Mouse (Mus musculus) spleen, postnatal 10 days (tissue): ENCODE measurements around the gene Tmeff1.

Source experiments
- DNase-seq, 2 experiments: peaks; one replicate each; pipeline ENCODE4 v3.0.0; 2021 to 2022; ENCODE audit warnings: low spot score in 2 of 2

The Tmeff1 gene

GRCm38 (mm10) chr4:48564962-48565361 is 20.0 kb upstream of the Tmeff1 start:
- DNase-seq, result no peak

GRCm38 (mm10) chr4:48576361-48576760 is 8.6 kb upstream of the Tmeff1 start:
- no peak for DNase-seq

- no peak for DNase-seq
Observed at GRCm38 (mm10) chr4:48577831-48578230, 7.1 kb upstream of the Tmeff1 start.

DNA sequence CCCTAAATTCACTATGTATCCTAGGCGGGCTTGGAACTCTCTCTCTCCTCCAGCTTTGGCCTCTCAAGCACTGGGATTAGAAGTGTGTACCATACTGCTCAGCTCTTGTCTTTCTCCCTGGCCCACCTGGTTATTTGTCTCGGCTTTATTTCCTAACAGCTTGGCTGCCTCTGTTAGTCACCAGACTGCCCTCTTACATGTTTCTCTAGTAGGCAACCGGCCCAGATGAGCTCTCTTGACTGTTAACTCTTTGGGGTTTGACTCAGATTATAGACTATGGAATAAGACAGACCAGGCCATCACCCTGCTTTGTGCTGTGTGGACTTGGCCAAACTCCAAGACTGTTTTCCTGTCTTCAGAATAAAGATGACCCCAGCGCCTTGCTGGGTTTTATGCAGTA is 6.6 kb upstream of the Tmeff1 start:
- no peak for DNase-seq

GRCm38 (mm10) chr4:48579475-48580110 is 5.4 kb upstream of the Tmeff1 start:
- DNase-seq, result no peak

DNA sequence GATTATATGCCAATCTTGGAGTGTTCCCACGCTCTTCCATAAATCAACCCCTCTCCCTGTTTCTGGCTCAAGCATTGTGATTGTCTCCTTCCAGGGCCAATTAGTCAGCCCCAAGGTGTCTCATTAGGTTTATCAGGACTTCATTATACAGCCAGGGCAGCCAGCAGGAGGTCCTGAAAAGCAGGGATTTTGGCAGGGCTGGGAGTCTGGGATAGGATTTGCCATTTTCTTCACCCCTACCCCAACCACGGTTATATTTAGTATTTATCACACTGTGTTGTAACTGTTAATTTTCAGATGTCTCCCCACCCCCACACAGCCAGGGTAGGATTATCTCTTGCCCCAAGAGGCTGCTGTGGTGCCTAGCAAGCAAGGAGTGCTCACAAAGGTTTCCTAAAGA is 3.8 kb upstream of the Tmeff1 start:
- no peak for DNase-seq

GRCm38 (mm10) chr4:48581993-48582392 is 3.0 kb upstream of the Tmeff1 start:
- DNase-seq, result no peak

GRCm38 (mm10) chr4:48582941-48583340 is 2.0 kb upstream of the Tmeff1 start:
- no peak for DNase-seq

GRCm38 (mm10) chr4:48585241-48586098 is 496 bp downstream of the Tmeff1 start:
- DNase-seq, result peak; percentile 6 to 13

GRCm38 (mm10) chr4:48586099-48586821 is 1.3 kb downstream of the Tmeff1 start:
- no peak for DNase-seq

DNA sequence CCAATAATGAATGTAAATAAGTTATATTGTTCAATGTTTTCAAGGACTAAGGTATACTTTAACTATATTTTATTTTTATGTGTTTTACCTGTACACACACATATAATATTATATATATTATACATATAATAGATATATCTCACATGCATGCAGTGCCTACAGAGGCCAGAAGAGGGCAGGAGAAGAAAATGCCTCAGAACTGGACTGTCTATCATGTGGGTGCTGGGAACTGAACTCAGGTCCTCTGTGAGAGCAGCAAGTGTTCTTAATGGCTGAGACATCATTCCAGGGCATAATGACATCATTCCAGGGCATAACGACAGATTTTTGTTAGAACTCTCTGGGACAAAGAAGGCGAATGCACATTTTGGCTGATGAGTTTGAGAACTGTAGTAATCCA is 2.6 kb downstream of the Tmeff1 start:
- DNase-seq, result no peak

- DNase-seq, result no peak
Observed at GRCm38 (mm10) chr4:48588576-48588975, 3.6 kb downstream of the Tmeff1 start.

DNA sequence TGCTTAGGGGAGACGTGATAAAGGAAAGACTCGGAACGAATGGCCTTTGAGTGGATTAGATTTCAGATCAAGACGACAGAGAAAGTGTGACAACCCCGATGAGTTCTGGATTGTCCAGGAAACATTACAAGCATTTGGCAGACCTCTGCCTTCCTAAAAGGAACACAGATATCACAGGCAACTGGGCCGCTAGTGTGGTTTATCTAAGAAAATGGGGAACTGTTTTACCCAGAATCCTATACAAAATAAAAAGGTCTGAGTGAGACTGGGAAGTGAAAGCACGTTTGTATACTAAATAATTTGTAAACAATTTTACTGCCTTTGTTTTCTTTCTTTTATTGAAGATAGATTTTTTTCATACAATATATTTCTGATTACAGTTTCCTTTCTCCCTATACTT is 5.9 kb downstream of the Tmeff1 start:
- no peak for DNase-seq

DNA sequence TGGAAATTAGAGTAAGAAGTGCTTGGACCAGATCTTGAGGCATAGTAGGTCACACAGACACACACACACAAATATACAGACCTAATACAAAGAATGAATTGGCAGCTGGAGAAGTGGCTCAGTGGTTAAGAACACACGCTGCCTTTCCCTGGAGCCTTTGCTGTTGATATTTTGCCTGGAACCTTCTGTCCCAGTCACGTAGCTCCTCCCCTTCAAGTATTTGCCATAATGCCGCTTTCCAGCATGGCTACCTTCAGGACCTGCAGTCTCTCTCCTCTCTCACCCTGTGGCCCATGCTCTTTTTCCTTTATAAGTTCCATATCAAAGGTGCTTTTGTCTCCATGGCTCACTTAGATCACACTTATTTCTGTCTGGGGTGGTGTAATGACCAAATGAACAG is 6.4 kb downstream of the Tmeff1 start:
- no peak for DNase-seq

DNA sequence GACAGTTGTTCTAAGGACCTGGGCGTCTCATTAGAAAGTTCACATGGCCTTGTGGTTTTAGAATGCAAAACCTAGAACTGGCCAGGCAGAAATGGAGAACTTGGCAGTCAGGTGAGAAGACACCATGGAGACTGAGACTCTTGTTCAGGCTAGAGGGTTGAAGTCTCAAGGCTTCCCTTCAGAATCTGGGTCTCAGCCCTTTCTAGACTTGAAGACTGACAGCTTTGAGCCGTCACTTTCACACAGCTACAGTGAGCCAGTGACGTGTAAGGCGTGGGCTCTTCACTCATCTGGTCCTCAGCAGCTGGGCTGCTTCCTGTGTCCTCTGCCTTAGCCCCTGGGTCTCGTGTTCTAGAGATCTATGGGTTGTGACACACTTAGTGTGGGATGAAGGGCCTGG is 7.4 kb downstream of the Tmeff1 start:
- DNase-seq, result no peak

DNA sequence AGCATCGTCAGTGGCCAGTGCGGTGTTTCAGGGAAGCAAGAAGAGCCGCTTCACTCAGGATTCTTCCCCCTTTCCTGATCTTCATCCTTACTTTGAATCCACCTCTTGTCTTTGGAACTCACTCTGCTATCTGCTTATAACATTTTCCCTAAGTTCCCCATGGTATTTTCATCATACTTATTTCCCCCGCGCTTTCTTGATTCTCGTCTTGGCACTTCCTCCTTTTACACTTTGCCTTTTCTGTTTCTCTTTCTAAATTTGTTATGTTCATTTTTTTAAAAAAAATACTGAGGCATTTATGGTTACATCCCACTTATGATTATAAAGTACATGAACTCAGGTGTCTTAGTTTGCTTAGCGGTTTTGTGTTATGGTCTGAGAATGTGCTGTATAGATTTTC is 7.9 kb downstream of the Tmeff1 start:
- no peak for DNase-seq

DNA sequence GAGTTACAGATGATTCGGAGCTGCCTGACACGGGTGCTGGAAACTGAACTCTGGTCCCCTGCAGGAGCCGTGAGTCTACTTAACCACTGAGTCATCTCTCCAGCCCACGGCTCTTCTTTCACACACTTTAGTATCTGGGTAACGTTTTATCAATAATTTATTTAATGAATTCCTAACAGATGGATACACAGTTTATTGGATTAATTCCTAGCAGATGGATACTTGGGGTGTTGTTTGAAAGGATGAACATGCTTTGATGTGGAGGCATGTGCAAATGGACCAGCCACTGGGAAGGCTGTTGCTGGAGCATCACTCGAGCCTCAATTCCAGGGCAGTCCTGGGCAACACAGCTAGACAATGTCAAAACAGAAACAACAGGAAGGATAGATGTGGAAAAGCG is 11.1 kb downstream of the Tmeff1 start:
- no peak for DNase-seq

GRCm38 (mm10) chr4:48605650-48606049 is 20.7 kb downstream of the Tmeff1 start:
- no peak for DNase-seq

DNA sequence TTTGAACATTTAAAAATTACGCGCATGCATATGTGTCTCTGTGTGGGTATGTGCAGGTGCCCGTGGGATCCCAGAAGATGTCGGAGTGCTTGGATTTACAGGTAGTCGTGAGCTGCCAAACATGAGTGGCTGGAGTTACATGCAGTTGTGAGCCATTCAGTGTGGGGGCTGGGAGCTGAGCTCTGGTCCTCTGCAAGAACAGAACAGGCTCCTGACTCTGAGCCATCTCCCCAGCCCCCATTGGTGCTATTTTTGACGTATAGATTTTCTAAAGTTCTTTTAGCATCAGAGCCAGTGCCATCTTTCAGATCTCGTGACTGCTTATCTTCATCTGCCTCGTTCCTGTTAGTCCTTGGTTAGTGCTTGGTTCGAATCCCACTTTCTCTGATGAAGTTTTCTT is 24.5 kb downstream of the Tmeff1 start:
- DNase-seq, result no peak

DNA sequence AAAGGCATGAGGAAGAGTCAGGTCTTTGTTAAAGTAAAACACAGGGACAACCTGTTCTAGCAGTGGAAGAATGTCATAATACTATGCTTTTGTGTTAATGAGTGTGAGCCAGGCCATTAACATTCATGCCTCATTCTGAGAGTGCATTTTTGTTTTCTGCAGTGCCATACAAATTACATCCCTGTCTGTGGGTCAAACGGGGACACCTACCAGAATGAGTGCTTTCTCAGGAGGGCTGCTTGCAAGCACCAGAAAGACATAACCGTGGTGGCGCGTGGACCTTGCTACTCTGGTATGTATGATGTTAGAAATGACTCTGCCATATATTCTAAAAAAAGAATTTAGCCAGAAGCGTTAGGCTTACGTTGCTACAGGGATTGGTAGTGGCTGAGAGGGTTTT is 25.3 kb downstream of the Tmeff1 start:
- DNase-seq, result no peak

GRCm38 (mm10) chr4:48615483-48615882 is 30.5 kb downstream of the Tmeff1 start:
- no peak for DNase-seq

DNA sequence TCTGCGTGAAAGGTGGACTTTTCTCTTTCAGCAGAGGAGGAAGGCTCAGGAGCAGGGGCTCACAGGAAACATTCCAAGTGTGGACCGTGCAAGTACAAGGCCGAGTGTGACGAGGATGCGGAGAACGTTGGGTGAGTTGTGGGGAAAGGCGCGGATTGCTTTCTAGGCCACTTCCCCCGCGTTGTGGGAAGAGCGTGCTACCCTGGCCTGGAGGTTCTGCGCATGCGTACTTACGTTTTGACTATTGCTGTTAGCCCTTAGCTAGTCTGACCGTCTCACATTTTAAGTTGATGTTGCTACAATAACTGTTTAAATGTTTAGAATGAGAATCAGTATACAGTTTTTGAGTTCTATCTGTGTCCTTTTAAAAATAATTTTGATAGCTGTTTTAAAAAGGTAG is 32.2 kb downstream of the Tmeff1 start:
- DNase-seq, result no peak

DNA sequence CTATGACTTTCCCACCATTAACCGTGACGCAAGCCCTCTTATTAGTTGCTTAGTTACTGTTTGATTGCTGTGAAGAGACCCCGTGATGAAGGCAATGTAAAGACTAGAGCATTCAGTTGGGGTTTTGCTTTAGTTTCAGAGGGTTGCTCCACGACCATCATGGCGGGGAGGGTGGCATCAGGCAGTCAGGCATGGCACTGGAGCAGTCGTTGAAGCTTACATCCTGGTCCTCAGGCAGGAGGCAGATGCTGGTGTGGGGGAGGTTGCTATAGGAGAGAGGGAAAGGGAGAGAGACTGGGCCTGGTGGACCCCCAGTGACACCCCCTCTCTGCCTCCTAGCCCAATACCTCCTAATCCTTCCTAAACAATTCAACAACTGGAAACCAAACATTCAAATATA is 35.1 kb downstream of the Tmeff1 start:
- no peak for DNase-seq
